Mouse (Mus musculus) urinary bladder, adult 18-20 months (tissue): ENCODE data around the gene Mmd2.

Experiments
- DNase-seq, 2 experiments: peaks; one replicate each; pipeline ENCODE4 v3.0.0; 2022; ENCODE audit warnings: low spot score in 2 of 2, mixed read lengths in 2 of 2

The Mmd2 gene

GRCm38 (mm10) chr5:142547066-142547465, 61.5 kb downstream of the Mmd2 start:
- DNase-seq = no peak

DNA sequence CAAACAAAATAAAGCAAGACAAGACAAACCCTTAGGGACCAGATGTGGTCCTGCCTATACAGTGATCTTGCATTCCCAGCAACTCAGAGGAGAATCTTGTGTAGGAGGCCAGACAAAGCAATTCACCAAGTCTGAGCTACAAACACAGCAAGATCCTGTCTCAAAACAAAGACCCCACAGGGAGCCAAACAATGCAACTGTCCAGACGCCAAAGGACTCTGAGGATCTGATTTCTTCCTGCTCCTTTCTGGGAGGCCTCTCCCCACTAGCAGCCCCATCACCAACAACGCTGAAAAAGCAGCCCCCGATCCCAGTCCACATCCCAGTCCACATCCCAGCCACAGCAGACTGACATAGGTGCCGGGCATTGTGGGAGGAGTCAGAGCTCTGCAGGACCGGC, 62.3 kb downstream of the Mmd2 start:
- DNase-seq = no peak

- DNase-seq = no peak
These were observed 63.4 kb downstream of the Mmd2 start for GRCm38 (mm10) chr5:142545014-142545795.

DNA sequence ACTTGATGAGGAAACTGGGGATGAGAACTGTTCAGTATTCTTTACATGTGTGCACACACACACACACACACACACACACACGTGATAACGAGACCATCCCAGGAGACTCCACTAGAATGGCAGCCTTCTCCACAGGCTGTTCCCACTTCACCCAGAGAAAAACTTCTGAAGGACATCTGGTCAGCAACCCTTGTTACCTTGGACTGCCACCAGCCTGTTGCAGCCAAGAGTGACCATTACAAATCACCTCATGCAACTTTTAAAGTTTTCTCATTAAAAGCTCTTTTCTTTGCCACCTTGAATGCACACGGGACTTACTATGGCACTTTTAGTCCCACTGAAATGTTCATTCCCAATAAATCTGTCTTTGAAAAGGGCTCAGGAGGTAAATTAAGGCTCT, 71.3 kb downstream of the Mmd2 start:
- DNase-seq = no peak

DNA sequence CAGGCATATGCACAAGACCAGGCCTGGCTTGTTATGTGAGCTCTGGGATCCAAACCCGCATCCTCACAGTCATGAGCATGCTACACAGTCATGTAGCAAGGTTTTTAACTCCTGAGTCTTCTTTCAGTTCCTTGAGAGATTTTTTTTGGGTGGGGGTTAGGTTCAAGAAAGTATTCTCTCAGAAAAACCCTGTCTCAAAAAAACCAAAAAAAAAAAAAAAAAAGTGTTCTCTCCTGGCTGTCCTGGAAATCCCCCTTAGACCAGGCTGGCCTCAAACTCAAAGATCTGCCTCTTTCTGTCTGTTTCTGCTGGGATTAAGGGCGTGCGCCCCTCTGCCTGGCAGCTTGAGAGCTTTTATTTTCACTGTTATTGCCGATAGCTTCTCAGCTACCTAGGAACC, 73.2 kb downstream of the Mmd2 start:
- DNase-seq = no peak

DNA sequence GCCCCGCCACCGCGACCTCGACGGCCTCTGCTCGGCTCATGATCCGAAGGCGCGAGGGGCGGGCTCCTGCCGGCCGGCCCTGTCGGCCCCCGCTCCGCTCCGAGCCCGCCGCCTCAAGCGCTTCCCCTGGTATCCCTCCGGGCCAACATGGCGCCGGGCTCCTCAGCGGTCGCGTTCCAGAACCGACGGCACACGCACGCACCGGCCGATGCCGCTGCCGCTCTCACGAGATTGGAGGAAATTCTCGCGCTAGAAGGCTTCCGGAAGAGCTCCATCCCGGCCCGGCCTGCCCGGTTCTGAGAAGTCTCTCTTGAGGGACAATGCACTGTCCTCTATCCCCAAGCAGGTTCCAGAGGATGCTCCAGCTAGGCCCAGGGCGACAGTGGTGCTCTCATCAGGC, 78.7 kb downstream of the Mmd2 start, which contains the start of gene Papolb:
Gene Papolb (minus strand): TSS at position 162 of the 400 bp plus-strand sequence.
- no peak for DNase-seq

DNA sequence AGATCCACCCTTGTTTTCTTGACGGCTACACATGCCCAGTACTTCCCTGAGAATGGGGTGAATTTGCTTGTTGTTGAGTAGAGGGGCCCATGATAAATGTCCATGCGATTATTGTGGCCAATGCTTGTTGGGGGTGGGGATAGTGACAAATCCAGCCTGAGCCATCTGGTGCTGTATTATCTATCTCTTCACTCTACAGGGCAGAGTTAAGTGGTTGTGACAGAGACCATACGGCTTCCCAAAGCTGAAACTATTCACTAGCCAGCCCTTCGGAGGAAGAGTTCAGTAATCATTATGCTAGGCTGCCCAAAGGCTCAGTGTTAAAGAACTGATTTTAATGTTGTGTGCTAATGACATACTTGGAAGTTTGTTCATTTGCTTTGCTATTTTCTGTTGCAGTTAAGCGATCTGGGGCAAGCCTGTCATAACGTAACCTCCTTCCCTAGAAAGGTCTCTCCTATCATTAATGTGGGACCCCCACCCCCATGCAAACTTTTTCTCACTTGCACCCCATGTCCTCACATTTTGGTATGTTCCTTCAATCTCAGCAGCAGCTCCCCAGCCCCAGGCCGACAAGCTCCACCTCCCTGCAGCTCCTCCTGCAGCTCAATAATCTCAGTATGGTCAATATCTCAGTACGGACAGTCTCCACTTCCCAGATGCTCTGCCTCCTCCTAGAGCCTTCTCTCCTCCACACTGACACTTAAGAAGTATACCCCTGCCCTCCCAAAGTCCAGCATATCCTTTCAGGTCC, 83.7 kb downstream of the Mmd2 start:
- no peak for DNase-seq

GRCm38 (mm10) chr5:142521195-142521866, 87.3 kb downstream of the Mmd2 start:
- no peak for DNase-seq

- no peak for DNase-seq
These were observed 88.2 kb downstream of the Mmd2 start for GRCm38 (mm10) chr5:142520360-142520759.

GRCm38 (mm10) chr5:142518973-142519372, 89.6 kb downstream of the Mmd2 start:
- no peak for DNase-seq
